Mouse (Mus musculus) limb, embryonic 14.5 days (tissue): ENCODE measurements around the gene Esrrg. TPM values are rescaled to one million over a fixed set of nuclear protein-coding genes. Genes with fewer than 3 reads are reported as not detected.

Experiments
- ATAC-seq: fragments of 200-750 bp; cut with Nextera tagmentation; 2 replicates; pipeline ENCODE4 v1.8.0; 2017; ENCODE audit warnings: low read depth, moderate number of reproducible peaks, moderate TSS enrichment; ENCODE audit not compliant: low FRiP score
- DNase-seq: peaks from one replicate; pipeline ENCODE4 v3.0.0-alpha.2; 2015; ENCODE audit warnings: low spot score
- H3K27ac ChIP-seq: fragments of 300-500 bp; sonication (generic); replicated peaks from 2 replicates; pipeline ENCODE4 v1.5.1; 2014; ENCODE audit warnings: low read depth, mild to moderate bottlenecking, low read length, moderate library complexity, mixed read lengths
- H3K27me3 ChIP-seq: fragments of 300-500 bp; sonication (generic); 2 replicates; pipeline ENCODE4 v1.6.1; 2014; ENCODE audit warnings: low read length, mixed read lengths; ENCODE audit not compliant: control insufficient read depth, insufficient read depth
- H3K36me3 ChIP-seq: fragments of 300-500 bp; sonication (generic); 2 replicates; pipeline ENCODE4 v1.6.1; 2014; ENCODE audit warnings: mild to moderate bottlenecking, low read length, moderate library complexity, mixed read lengths; ENCODE audit not compliant: control insufficient read depth, insufficient read depth
- H3K4me1 ChIP-seq: fragments of 300-500 bp; sonication (generic); 2 replicates; pipeline ENCODE4 v1.6.1; 2014; ENCODE audit warnings: antibody characterized with exemption, low read length, mixed read lengths; ENCODE audit not compliant: control insufficient read depth, insufficient read depth
- H3K4me2 ChIP-seq: fragments of 300-500 bp; sonication (generic); replicated peaks from 2 replicates; pipeline ENCODE4 v1.6.1; 2014; ENCODE audit warnings: low read depth, mild to moderate bottlenecking, low read length, moderate library complexity; ENCODE audit not compliant: severe bottlenecking
- H3K4me3 ChIP-seq: fragments of 300-500 bp; sonication (generic); replicated peaks from 2 replicates; pipeline ENCODE4 v1.5.1; 2014; ENCODE audit warnings: low read length
- H3K9ac ChIP-seq: fragments of 300-500 bp; sonication (generic); 2 replicates; pipeline ENCODE4 v1.6.1; 2014; ENCODE audit warnings: mild to moderate bottlenecking, low read depth, low read length, moderate library complexity; ENCODE audit not compliant: severe bottlenecking
- H3K9me3 ChIP-seq: fragments of 300-500 bp; sonication (generic); 2 replicates; pipeline ENCODE4 v1.6.1; 2016; ENCODE audit warnings: low read length; ENCODE audit not compliant: control insufficient read depth
- POLR2A ChIP-seq: fragments of 200-500 bp; IDR thresholded peaks from 2 replicates; pipeline ENCODE4 v1.8.0; 2012; ENCODE audit warnings: inconsistent platforms, mild to moderate bottlenecking, moderate library complexity, borderline replicate concordance; ENCODE audit not compliant: insufficient read depth, insufficient read length; ENCODE audit errors: extremely low read depth
- WGBS: fragments of 180-500 bp; shearing (Covaris S2); extraction: QIAGEN DNeasy Blood & Tissue Kit; methylation state at CpG from one replicate; pipeline ENCODE4 v1.1.7; 2014; 5-methylcytosine and 5-hydroxymethylcytosine counted together
- polyA plus RNA-seq, 2 experiments: library from polyadenylated mRNA; depleted of rRNA in 1 of 2; stranded (reverse) in 1 of 2; unstranded in 1 of 2; fragments of >200 nt; fragmentation: Nextera tagmentation in 1 of 2; extraction: Ambion mirVana in 1 of 2; gene quantifications; 2 replicates each; pipeline versions ENCODE4 v1.2.1 to v1.2.3; 2012 to 2014

The Esrrg gene
- polyA plus RNA-seq, 2 experiments: 1.1 to 1.5 TPM

DNA sequence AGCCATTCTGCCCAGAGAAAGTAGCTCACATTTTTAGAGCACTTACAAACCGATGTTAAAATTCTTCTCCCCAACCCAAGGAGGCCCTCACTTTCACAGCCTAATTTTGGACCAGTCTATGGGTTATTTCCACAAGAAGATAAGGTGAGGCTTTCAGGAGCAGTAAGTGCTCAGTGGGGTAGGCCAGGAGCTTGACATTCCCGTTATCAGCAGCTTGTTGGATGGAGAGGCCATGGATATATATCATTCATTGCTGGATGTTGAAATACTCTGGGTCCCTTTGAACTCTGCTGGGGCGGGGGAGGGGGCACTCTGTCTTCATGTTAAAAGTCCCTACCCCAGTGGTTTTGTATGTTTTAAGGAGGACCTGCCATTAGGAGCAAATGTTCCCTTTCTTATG, 494.6 kb downstream of the Esrrg start:
- TF ChIP-seq POLR2A: no peak
- Histone ChIP-seq H3K36me3 (no peaks in the 10 kb centered on the region), H3K27me3 (no peaks in the 10 kb centered on the region), H3K4me2 (no peak overlapping the region), H3K27ac (no peak overlapping the region), H3K4me3 (no peak overlapping the region), H3K4me1 (no peaks in the 10 kb centered on the region), H3K9me3 (no peaks in the 10 kb centered on the region), H3K9ac (no peak overlapping the region)
- ATAC-seq (no peak), DNase-seq (no peak)
- 45% methylated on average over 3 of the region's 3 CpGs for WGBS

DNA sequence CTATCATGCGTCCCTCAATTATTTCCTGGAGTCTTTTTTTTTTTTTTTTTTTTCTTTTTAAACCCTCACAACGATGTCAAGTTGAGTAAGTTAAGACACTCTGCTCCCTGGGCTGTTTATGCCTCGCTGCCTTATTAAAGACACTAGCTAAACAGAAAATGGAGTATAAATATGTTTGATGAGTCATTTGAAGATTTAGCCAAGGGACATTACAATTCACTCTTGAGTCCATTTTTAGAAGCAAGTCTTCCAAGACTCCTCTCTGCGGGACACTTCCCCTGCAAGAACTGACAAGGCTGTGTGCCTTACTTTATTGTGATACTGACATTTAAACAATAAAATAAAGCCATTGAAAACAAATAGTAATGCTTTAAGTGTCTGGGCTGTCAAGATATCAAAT, 496.9 kb downstream of the Esrrg start:
- no peak for DNase-seq
- Histone ChIP-seq H3K27ac (no peak overlapping the region), H3K4me2 (no peak overlapping the region), H3K36me3 (no peaks in the 10 kb centered on the region), H3K9me3 (no peaks in the 10 kb centered on the region), H3K4me3 (no peak overlapping the region), H3K27me3 (no peaks in the 10 kb centered on the region), H3K9ac (no peak overlapping the region), H3K4me1 (no peaks in the 10 kb centered on the region)
- no peak for ATAC-seq
- no peak for TF ChIP-seq POLR2A
- 75% methylated on average over 4 of the region's 4 CpGs for WGBS

DNA sequence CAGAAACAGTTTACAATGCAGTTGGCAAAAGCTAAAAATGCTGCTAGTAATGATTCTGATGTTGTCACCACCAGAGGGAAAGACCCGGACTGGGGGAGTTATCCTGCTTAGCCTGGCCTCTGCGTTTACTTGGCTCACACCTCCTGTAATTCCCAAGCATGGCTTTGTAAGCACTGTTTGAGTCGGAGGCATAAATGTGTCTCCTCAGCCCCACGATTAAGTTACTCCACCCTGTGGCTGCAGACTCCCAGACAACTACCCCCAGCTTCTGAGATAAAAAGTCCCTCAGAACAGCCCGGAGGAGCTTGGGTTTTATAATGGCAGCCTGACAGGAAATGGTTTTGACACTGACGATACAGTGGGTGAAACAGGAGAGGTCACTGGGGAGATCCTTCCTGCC, 499.4 kb downstream of the Esrrg start:
- H3K4me2 ChIP-seq: no peak overlapping the region
- 13% methylated on average over 6 of the region's 6 CpGs for WGBS
- DNase-seq: peak; percentile 58
- peak; percentile 72 for ATAC-seq
- H3K27ac ChIP-seq: no peak overlapping the region
- H3K4me3 ChIP-seq: no peak overlapping the region
- no peak overlapping the region for H3K9ac ChIP-seq
- no peaks in the 10 kb centered on the region for H3K9me3 ChIP-seq
- H3K4me1 ChIP-seq: no peaks in the 10 kb centered on the region
- no peak for TF ChIP-seq POLR2A
- H3K27me3 ChIP-seq: no peaks in the 10 kb centered on the region
- H3K36me3 ChIP-seq: no peaks in the 10 kb centered on the region

DNA sequence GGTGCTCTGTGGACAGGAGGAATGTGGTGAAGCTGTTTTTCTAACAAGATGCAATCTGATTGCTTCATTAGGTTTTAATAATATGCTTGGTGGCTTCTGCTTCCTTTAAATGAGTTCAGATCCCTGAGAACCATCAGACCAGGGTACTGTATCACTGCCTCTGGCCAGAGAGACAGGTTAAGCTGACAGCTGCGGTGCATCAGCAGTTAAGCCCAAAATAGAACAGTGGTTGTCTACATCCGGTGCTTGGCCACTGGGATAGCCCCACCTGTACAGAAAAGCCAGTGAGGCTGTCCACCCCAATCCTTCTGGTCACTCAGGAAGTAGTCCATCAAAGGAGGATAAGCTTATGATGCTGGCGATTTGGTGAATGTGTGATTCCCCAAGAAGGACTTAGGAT, 503.0 kb downstream of the Esrrg start:
- no peak overlapping the region for H3K4me3 ChIP-seq
- H3K9ac ChIP-seq: no peak overlapping the region
- ATAC-seq (no peak), DNase-seq (no peak)
- H3K27ac ChIP-seq: no peak overlapping the region
- 88% methylated on average over 3 of the region's 3 CpGs for WGBS
- H3K9me3 ChIP-seq: no peaks in the 10 kb centered on the region
- TF ChIP-seq POLR2A: no peak
- no peaks in the 10 kb centered on the region for H3K4me1 ChIP-seq
- no peak overlapping the region for H3K4me2 ChIP-seq
- H3K27me3 ChIP-seq: no peaks in the 10 kb centered on the region
- no peaks in the 10 kb centered on the region for H3K36me3 ChIP-seq

DNA sequence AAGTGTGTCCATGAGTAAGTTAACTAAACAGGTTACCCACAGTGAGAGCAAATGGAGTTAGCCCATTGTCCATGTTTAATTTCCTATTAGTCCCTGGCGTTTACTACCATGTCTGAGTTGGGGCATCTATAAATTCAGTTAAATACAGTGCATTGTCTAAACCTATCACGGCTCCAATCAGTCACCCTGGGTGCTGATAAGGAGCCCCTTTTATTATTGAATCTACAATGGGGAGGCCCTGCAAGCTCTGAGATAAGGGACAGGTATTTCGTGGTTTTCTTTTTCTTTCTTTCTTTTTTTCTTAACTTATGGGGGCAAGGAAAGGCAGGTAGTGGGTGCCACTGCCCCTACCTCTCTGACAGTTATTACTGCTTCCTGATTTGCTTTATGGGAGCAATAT, 504.6 kb downstream of the Esrrg start:
- DNase-seq (no peak), ATAC-seq (no peak)
- no peaks in the 10 kb centered on the region for H3K27me3 ChIP-seq
- no peaks in the 10 kb centered on the region for H3K9me3 ChIP-seq
- H3K4me3 ChIP-seq: no peak overlapping the region
- no peaks in the 10 kb centered on the region for H3K36me3 ChIP-seq
- H3K27ac ChIP-seq: no peak overlapping the region
- 82% methylated on average over 3 of the region's 3 CpGs for WGBS
- no peaks in the 10 kb centered on the region; the same call in 1 of the 2 replicates for H3K4me1 ChIP-seq
- no peak overlapping the region for H3K4me2 ChIP-seq
- no peak overlapping the region for H3K9ac ChIP-seq
- TF ChIP-seq POLR2A: no peak

DNA sequence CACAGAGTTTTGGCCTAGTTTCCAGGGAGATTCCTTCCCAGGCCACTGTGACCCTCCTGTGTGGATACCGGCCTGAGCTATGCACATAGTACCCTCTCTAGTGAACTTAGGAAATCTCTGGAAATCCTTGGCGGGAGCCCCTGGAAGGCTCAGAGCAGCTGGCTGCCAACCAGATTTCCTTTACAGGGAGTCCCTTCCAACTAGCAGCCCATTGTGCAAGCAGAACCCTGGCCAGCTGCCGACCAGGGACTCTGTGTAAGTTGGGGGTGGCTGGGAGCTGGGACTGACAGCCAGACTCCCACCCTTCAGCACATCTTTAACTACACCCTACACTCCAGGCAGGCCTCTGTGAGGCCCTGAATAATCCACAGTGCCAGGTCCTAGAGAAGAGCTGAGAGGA, 509.5 kb downstream of the Esrrg start:
- DNase-seq (peak; percentile 84), ATAC-seq (peak; percentile 44)
- Histone ChIP-seq H3K36me3 (no peaks in the 10 kb centered on the region), H3K4me2 (no peak overlapping the region), H3K4me3 (no peak overlapping the region), H3K9ac (no peak overlapping the region), H3K9me3 (no peaks in the 10 kb centered on the region), H3K4me1 (no peaks in the 10 kb centered on the region; the same call in 1 of the 2 replicates), H3K27me3 (no peaks in the 10 kb centered on the region), H3K27ac (no peak overlapping the region)
- no peak for TF ChIP-seq POLR2A
- WGBS: 25% methylated on average over 3 of the region's 3 CpGs
